Mouse (Mus musculus) limb, embryonic 10.5 days (tissue): ENCODE measurements around the gene Casc3. TPM values are rescaled to one million over a fixed set of nuclear protein-coding genes. Genes with fewer than 3 reads are reported as not detected.
A peak's percentile ranks its signal among the peaks of the same experiment; 100 is the strongest.

Experiments used
- DNase-seq: peaks from one replicate; pipeline ENCODE4 v3.0.0-alpha.2; 2017; ENCODE audit warnings: low spot score
- H3K27ac ChIP-seq: fragments of 300-500 bp; sonication (generic); 2 replicates; pipeline ENCODE4 v1.5.1; 2016; ENCODE audit warnings: mild to moderate bottlenecking
- H3K27me3 ChIP-seq: fragments of 300-500 bp; sonication (generic); 2 replicates; pipeline ENCODE4 v1.6.1; 2016; ENCODE audit warnings: low read depth, mild to moderate bottlenecking; ENCODE audit not compliant: poor library complexity, severe bottlenecking
- H3K36me3 ChIP-seq: fragments of 300-500 bp; sonication (generic); 2 replicates; pipeline ENCODE4 v1.6.1; 2016; ENCODE audit warnings: mild to moderate bottlenecking, moderate library complexity
- H3K4me1 ChIP-seq: fragments of 300-500 bp; sonication (generic); 2 replicates; pipeline ENCODE4 v1.6.1; 2016
- H3K4me3 ChIP-seq: fragments of 300-500 bp; sonication (generic); 2 replicates; pipeline ENCODE4 v1.5.1; 2016; ENCODE audit warnings: mild to moderate bottlenecking, moderate library complexity
- H3K9me3 ChIP-seq: fragments of 300-500 bp; sonication (generic); replicated peaks from 2 replicates; pipeline ENCODE4 v1.6.1; 2016; ENCODE audit warnings: mild to moderate bottlenecking
- WGBS: fragments of 180-500 bp; shearing (Covaris S2); methylation state at CpG from one replicate; pipeline ENCODE4 v1.1.7; 2016; 5-methylcytosine and 5-hydroxymethylcytosine counted together
- polyA plus RNA-seq: library from polyadenylated mRNA; unstranded; fragments of >200 nt; fragmentation: Nextera tagmentation; extraction: Ambion mirVana; gene quantifications from 2 replicates; pipeline ENCODE4 v1.2.1, GENCODE M21; 2016

Casc3 gene
- polyA plus RNA-seq = 46.7 and 51.9 TPM in 2 replicates

DNA sequence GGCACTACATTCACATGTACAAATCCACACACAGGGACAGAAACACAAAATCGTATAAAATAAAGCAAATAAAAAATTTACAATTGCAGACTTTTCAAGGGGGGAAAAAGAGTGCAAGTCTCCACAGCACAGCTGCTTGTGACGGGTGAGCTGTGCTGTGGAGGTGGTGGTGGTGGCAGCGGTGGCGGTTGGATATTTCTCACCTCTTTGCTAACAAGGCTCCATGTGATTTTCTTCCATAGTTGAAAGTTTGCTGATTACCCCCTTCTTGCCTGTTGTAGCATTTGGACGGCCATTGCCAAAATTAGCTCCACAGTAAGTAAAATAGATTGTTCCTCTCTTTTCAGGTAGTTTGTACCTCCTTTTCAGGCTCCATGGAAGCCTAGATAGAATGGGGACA, at the start of gene Casc3:
Gene Casc3 (plus strand): TSS at position 301 of the 400 bp plus-strand sequence.
- DNase-seq = no peak
- peaks cover 89% of the 10 kb centered on the region for H3K36me3 ChIP-seq
- WGBS = 89% methylated on average over 5 of the region's 5 CpGs

DNA sequence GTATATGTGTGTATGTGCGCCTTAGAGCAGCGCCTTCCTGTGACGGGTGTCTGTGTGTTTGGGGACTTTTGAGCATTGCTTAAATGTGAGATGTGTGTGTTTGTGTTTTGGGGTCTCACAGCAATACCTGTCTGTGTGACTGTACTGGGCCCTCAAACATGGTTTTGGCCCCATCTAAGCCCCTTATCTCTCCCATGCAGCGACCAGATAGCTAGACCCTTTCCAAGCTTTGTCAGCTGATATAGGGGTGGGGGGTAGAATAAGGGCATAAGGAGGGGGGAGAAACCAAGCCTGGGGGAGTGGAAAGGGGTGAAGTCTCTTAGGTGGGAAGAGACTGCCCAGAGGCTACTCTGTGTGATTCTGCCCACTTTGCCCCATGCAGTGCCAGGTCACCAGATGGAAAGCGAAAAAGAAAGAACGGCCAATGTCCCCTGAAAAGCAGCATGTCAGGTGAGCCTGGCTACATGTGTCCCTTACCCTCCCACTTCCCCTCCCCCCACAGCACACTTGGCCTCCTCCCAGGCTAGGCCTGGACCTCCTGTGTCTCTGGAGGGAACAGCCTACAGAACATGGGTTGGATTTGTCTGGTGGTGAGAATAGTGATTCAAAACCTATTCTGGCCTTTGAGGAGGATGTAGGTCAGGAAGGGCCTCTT, 48.9 kb upstream of the Casc3 start:
- peaks cover 36% of the 10 kb centered on the region for H3K36me3 ChIP-seq
- no peak overlapping the region for H3K4me3 ChIP-seq
- no peak for DNase-seq
- H3K27me3 ChIP-seq = no peaks in the 10 kb centered on the region
- 94% methylated on average over 6 of the region's 6 CpGs for WGBS
- peaks cover 34% of the 10 kb centered on the region for H3K4me1 ChIP-seq
- H3K9me3 ChIP-seq = no peaks in the 10 kb centered on the region
- H3K27ac ChIP-seq = no peak overlapping the region; the same call in 1 of the 2 replicates

More for the DNA sequence above, at the start of gene Casc3:
- H3K4me1 ChIP-seq = peaks cover 10% of the 10 kb centered on the region
- H3K27me3 ChIP-seq = no peaks in the 10 kb centered on the region
- H3K27ac ChIP-seq = no peak within 1 kb of the TSS
- H3K4me3 ChIP-seq = no peak within 1 kb of the TSS
- no peaks in the 10 kb centered on the region for H3K9me3 ChIP-seq

DNA sequence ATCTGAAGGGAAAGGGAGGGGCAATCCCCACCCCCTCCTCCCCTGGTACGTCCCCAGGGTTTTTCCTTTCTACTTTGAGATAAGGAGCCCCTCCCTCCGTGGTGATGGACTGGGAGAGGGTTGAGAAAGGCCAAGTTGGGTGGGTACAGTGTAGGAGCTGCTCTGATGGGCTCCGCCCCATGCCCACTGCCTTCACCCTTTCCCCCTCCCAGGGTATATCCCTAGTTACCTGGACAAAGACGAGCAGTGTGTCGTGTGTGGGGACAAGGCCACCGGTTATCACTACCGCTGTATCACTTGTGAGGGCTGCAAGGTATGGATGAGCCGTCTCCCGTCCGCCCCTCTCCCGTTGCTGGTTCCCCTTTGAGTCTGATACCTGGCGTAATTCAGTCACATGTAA, 48.0 kb upstream of the Casc3 start:
- Histone ChIP-seq H3K27me3 (no peaks in the 10 kb centered on the region), H3K36me3 (peaks cover 44% of the 10 kb centered on the region), H3K9me3 (no peaks in the 10 kb centered on the region), H3K4me3 (no peak overlapping the region), H3K4me1 (peaks cover 25% of the 10 kb centered on the region), H3K27ac (no peak overlapping the region)
- 90% methylated on average over 12 of the region's 12 CpGs for WGBS
- DNase-seq = no peak

DNA sequence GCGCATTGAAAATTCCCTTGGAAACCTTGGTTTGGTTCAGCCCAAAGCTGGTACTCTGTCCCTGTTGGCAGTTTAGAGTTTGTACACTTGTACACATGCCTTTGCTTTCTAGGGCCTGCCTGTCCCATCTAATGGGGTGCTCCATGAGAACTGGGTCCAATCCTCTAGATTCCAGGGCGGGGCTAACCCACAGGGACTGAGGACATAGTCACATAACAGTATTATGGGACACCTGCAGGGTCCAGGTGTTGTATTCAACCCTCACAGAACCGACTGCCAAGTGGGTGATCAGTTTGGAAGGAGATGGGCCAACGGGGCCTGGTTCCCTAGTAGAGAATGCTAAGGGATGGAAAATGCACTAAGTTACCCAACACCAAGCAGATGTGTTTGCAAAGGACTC, 42.8 kb upstream of the Casc3 start:
- no peaks in the 10 kb centered on the region for H3K9me3 ChIP-seq
- DNase-seq = no peak
- peaks cover 26% of the 10 kb centered on the region for H3K4me1 ChIP-seq

DNA sequence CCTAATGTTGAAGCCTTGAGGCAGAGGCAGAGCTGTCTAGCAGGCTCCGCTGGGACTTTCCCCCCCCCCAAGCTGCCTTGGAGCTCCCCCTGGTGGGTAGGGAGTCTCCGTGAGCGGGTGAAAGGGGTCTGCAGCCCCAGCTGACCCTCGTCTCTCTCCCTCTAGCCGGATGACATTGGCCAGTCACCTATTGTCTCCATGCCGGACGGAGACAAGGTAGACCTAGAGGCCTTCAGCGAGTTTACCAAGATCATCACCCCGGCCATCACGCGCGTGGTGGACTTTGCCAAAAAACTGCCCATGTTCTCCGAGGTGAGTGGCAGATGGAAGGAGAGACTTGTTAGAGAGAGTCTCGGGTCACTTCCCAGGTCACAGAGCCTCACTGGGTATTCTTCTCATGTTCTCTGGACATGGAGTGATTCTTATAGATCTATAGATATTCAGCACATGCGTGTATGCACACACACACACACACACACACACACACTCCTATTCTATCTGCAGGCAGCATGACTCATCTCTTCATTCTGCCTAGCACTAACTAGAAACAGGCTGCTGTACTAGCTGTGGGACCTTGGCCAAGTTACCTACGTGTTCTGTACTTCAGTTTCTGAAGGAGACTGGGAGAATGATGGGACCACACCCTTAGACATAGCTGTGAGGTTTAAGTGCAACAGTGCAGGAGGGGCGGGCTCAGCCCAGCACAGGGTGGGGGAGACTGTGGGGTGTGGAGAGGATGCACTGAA, 41.8 kb upstream of the Casc3 start:
- Histone ChIP-seq H3K27ac (no peak overlapping the region), H3K27me3 (no peaks in the 10 kb centered on the region), H3K9me3 (no peaks in the 10 kb centered on the region), H3K4me3 (no peak overlapping the region), H3K4me1 (peaks cover 36% of the 10 kb centered on the region), H3K36me3 (peaks cover 63% of the 10 kb centered on the region)
- DNase-seq = no peak
- WGBS = 70% methylated on average over 17 of the region's 17 CpGs

More for the DNA sequence above, 42.8 kb upstream of the Casc3 start:
- Histone ChIP-seq H3K36me3 (peaks cover 65% of the 10 kb centered on the region), H3K27me3 (no peaks in the 10 kb centered on the region), H3K27ac (no peak overlapping the region), H3K4me3 (no peak overlapping the region)
- WGBS = 92% methylated on average over 4 of the region's 4 CpGs

DNA sequence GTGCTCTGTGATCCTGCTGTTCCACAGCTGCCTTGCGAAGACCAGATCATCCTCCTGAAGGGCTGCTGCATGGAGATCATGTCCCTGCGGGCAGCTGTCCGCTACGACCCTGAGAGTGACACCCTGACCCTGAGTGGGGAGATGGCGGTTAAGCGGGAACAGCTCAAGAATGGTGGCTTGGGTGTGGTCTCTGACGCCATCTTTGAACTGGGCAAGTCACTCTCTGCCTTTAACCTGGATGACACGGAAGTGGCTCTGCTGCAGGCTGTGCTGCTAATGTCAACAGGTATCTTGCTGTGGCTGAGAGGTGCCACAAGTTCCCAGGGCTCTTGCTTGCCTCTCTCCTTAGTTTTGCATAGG, 41.2 kb upstream of the Casc3 start:
- no peak overlapping the region for H3K4me3 ChIP-seq
- H3K27me3 ChIP-seq = no peaks in the 10 kb centered on the region
- no peaks in the 10 kb centered on the region for H3K9me3 ChIP-seq
- no peak overlapping the region for H3K27ac ChIP-seq
- no peak for DNase-seq
- 88% methylated on average over 8 of the region's 8 CpGs for WGBS
- H3K4me1 ChIP-seq = peaks cover 42% of the 10 kb centered on the region
- H3K36me3 ChIP-seq = peaks cover 63% of the 10 kb centered on the region

DNA sequence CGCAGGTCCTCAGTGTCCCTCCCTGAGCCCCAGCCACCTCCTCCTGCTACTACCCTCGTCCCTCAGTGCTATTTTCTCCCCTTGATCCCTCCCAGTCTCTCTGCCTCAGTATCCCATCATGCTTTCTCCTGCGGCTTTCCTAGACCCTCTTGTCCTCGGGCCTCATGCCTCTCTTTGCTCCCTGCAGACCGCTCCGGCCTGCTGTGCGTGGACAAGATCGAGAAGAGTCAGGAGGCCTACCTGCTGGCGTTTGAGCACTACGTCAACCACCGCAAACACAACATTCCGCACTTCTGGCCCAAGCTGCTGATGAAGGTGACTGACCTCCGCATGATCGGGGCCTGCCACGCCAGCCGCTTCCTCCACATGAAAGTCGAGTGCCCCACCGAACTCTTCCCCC, 40.6 kb upstream of the Casc3 start:
- H3K27me3 ChIP-seq = no peaks in the 10 kb centered on the region
- H3K36me3 ChIP-seq = peaks cover 65% of the 10 kb centered on the region
- H3K9me3 ChIP-seq = no peaks in the 10 kb centered on the region
- 82% methylated on average over 18 of the region's 18 CpGs for WGBS
- H3K27ac ChIP-seq = no peak overlapping the region
- H3K4me3 ChIP-seq = no peak overlapping the region; the same call in 1 of the 2 replicates
- H3K4me1 ChIP-seq = peaks cover 45% of the 10 kb centered on the region
- DNase-seq = no peak

DNA sequence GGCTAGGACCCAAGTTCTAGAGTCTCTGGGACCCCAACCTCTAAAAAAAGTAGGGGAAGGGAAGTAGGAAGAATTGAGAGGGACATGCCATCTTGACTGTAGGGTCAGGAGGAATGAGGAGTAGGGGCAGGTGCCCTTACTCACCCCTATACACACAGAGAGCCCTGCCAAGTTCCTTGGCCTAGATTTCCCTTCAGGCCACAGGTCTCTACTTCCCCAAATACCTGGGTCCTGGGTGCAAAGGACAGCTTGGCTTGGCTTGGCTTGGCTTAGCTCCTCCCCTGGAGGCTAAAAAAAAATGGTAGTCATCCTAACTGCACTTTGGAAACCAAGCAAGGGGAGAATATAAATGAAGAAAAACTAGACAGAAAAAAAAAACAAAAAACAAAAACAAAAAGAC, 40.0 kb upstream of the Casc3 start:
- no peak overlapping the region for H3K27ac ChIP-seq
- H3K4me1 ChIP-seq = peaks cover 47% of the 10 kb centered on the region
- H3K9me3 ChIP-seq = no peaks in the 10 kb centered on the region
- DNase-seq = no peak
- H3K36me3 ChIP-seq = peaks cover 71% of the 10 kb centered on the region
- H3K4me3 ChIP-seq = no peak overlapping the region
- no peaks in the 10 kb centered on the region for H3K27me3 ChIP-seq

DNA sequence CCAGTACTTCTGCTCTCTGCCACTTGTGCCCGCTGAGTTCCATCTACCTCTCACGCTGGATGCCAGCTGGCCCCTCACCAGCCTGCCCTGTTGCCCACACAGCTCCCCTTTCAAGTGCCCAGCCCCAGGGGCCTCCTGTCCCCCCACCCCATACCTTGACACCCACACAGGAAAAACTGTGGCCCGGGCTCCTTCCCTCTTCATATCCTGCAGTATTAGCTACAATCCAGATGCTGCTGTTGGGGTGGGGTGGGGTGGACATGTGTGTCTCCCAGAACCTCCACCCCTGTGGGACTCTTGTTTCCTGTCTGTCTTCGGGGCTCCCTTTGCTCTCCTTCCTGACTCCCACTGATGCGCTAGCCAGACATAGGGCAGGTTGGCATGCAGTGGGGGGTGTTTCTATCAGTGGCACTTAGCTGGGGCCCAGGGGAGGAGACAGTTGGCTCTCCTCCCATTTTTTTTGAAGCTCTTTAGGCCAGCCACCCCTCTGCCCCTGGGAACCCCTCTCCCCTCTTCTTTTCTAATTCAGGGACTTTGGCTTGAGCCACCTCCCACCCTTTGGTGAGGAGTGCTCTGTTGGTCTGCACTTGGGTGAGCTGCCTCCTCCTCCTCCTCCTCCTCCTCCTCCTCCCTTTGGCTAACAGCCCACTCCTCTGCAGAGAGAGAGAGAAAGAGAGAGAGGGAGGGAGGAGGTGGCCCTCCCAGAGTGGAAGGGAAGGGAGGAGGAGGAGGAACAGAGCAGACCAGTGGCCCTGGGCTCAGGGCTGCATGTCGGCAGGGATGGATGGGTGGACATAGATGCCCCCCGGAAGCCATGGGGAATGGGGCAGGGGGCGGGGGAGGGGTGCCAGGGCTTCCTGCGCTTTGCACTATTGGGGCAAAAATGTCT, 39.0 kb upstream of the Casc3 start:
- no peaks in the 10 kb centered on the region for H3K27me3 ChIP-seq
- H3K27ac ChIP-seq = 0 out of 2 replicates have a peak overlapping the region, but pooled peaks have one; percentile 37
- 0 out of 2 replicates have a peak overlapping the region, but pooled peaks have one; percentile 11 for H3K4me3 ChIP-seq
- no peaks in the 10 kb centered on the region for H3K9me3 ChIP-seq
- peaks cover 73% of the 10 kb centered on the region for H3K36me3 ChIP-seq
- 55% methylated on average over 9 of the region's 9 CpGs for WGBS
- DNase-seq = no peak
- peaks cover 47% of the 10 kb centered on the region for H3K4me1 ChIP-seq

DNA sequence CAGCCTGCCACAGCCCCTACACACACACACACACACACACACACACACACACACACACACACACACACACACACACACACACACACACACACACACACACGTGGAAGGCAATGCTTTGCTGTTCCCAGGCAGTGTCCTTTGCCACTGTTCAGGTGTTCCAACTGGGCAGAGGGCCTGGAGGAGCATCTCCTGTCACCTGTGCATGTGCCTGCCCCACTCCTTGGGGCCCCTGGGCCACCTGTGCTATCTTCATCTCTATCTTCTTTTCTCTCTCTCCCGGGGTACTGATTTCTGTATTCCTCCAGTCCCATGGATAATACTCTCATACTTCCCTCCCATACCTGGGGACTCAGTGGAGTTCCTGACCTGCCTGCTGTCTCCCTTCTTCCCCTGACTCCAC, 38.4 kb upstream of the Casc3 start:
- Histone ChIP-seq H3K36me3 (peaks cover 69% of the 10 kb centered on the region), H3K4me3 (no peak overlapping the region), H3K27me3 (no peaks in the 10 kb centered on the region), H3K27ac (0 out of 2 replicates have a peak overlapping the region, but pooled peaks have one; percentile 25), H3K9me3 (no peaks in the 10 kb centered on the region), H3K4me1 (peaks cover 47% of the 10 kb centered on the region)
- WGBS = 38% methylated on average over 2 of the region's 2 CpGs
- DNase-seq = no peak

DNA sequence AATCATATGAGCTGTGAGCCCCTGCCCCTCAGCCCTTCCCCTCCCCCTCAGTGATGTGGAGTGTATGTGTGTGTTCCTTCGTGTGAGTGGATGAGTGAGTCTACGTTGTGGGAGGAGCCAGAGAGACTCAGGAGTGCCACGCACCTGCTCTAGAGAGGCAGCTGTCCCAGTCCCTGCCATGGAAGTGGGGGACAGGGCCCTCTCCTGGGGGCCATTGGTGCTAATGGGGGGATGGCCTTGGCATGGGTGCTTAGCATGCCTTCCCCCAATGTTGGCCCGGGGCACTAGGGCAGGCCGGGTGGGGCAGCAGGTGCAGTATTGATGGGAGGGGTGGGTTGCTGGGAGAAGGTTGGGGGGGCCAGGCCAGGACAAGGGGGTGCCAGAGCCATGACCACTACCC, 37.9 kb upstream of the Casc3 start:
- Histone ChIP-seq H3K27me3 (no peaks in the 10 kb centered on the region), H3K4me3 (0 out of 2 replicates have a peak overlapping the region, but pooled peaks have one; percentile 27), H3K36me3 (peaks cover 65% of the 10 kb centered on the region), H3K27ac (peak overlapping the region; percentile 25; the same call in 1 of the 2 replicates), H3K4me1 (peaks cover 51% of the 10 kb centered on the region), H3K9me3 (no peaks in the 10 kb centered on the region)
- DNase-seq = no peak
- WGBS = 63% methylated on average over 5 of the region's 5 CpGs

DNA sequence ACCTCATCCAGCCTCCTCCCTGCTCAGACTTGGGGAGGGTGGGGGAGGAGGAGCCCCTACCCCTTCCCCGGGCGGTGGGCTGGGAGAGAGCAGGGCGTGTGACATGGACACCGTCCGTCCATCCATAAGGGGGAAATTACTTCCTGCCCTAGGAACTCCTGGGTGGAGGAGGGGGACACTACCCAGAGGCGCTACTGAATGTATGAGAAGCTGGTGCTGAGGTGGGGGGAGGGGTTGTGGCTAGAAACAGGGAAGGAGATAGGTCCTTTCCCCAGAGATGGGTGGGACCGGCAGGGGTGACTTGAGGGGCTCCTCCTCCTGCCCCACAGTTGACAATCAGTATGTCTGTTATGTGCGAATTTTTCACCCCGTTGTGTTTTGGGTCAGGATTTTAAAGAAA, 37.4 kb upstream of the Casc3 start:
- no peak for DNase-seq
- H3K4me1 ChIP-seq = peaks cover 51% of the 10 kb centered on the region
- H3K9me3 ChIP-seq = no peaks in the 10 kb centered on the region
- H3K27me3 ChIP-seq = no peaks in the 10 kb centered on the region
- WGBS = 15% methylated on average over 9 of the region's 9 CpGs
- peaks cover 60% of the 10 kb centered on the region for H3K36me3 ChIP-seq
- H3K4me3 ChIP-seq = 0 out of 2 replicates have a peak overlapping the region, but pooled peaks have one; percentile 27
- H3K27ac ChIP-seq = peak overlapping the region; percentile 25
